Mouse (Mus musculus) neural tube, embryonic 10.5 days (tissue): ENCODE results near the gene Zfp846.

Source experiments
- DNase-seq: peaks from one replicate; pipeline ENCODE4 v3.0.0-alpha.2; 2017; ENCODE audit warnings: low spot score; ENCODE audit errors: extremely low spot score

Gene Zfp846

GRCm38 (mm10) chr9:20636790-20637189, 55.7 kb downstream of the Zfp846 start:
- DNase-seq = no peak

- DNase-seq = no peak
Measured at GRCm38 (mm10) chr9:20638552-20638951, 57.5 kb downstream of the Zfp846 start.

DNA sequence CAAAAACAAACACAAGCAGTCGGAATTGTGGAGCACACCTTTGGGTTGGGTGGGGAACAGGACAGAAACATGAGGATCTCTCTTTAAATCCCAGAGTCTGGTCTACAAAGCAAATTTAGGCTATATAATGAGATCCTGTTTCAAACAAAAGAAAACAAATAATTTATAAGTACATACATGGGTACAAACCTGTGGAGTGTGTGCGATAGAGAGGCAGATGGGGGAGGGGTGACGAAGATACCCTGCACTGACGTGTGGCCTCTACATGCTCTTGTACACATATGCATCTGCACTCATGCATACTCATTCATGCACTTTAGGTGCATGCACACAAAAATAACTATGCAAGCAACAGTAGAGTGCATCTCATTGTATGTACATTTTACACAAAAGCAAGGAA, 58.4 kb downstream of the Zfp846 start:
- DNase-seq = no peak

GRCm38 (mm10) chr9:20641501-20641900, 60.4 kb downstream of the Zfp846 start:
- no peak for DNase-seq

- peak; percentile 94 for DNase-seq
Measured at GRCm38 (mm10) chr9:20642101-20642895, 61.2 kb downstream of the Zfp846 start, which contains the start of gene Ubl5. Gene Ubl5 (plus strand): TSS chr9:20642878.

- peak; percentile 80 for DNase-seq
Measured at GRCm38 (mm10) chr9:20642896-20643466, 61.9 kb downstream of the Zfp846 start.

- DNase-seq = no peak
Measured at GRCm38 (mm10) chr9:20643781-20644180, 62.7 kb downstream of the Zfp846 start.

DNA sequence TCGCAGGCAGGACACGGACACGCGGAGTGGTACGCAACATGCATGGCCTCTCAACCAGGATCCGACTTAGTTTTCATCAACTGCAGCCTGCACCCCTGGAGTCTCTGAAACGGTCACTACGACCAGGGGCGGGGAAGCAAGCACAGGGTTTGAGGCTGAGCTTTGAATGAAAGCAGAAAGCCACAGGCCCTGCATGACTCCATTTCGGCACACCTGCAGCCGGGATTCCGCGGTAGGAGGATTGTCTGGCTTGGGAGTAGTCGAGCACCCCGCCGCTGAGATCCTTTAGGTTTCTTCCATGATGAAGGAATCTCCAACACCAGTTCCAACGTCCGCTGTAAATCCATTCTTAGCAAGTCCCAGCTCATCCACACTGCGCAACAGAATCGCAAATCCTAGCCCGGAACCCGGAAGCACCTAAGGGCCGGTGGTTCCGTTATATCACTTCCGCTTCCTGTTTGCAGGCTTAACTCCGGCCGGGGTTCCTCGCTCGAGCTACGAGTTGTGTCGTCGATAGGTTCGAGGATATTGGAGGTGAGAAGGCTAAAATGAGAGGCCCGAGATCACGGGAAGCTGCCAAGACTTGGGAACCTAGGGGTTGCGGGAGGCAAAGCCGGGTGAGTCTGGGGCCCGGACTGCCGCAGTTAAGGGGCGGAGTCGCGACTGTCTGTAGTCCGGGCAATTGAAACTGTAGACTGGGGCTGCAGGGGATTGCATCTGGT, 63.4 kb downstream of the Zfp846 start, which contains the start of gene Fbxl12:
Fbxl12 (minus strand) TSS at position 408 of the 722 bp plus-strand sequence.
- DNase-seq = peak; percentile 85

- DNase-seq = no peak
Measured at GRCm38 (mm10) chr9:20645121-20645520, 64.0 kb downstream of the Zfp846 start.

DNA sequence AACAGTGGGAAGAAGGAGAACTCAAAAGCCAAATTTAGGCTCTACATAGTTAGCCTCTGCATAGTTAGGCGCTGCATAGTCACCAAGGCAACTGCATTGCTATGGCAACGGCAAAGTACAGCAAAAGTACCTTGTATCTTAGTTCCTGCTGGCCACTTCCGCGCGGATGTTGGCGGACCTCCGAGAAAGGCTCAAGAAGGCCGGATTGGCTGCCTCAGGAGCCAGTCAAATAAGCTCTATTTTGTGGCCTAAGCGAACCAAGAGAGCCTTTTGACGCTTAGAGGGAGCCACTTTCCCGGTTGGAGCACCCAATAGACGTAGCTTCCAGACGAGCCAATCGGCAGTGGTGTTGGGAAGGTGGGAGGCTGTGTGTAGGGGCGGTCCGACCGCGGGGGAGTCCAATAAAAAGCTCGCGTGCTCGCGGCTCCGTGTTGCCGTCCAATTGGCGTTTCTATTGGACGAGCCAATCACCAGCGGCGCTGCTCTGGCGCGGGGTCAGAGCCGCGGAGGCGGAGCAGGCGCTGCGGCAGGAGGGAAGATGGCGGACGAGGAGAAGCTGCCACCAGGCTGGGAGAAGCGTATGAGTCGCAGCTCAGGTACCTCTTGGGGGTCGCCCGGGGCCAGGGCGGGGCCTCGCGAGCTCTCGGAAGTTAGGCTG, 70.6 kb downstream of the Zfp846 start, which contains the start of gene Pin1:
Pin1 (plus strand) TSS at position 494 of the 658 bp plus-strand sequence.
- DNase-seq = peak; percentile 94

DNA sequence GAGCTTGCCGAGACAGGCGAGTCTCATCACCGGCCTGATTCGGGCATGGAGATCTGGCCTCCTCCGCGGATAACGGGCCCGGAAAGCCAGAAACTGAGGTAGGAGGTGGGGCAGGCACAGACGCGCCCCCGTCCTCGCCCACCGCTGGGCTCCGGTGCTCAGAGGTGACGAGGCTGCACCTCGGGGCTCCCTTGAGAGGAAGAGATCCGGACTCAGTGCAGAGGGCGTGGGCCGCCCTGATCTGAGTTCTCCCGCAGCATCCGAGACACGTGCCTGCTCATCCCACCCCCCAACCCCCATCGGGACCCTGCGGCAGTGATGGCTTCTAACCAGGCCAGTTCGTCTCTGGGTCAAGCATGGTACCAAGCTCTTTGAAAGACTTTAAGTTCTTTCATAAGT, 71.2 kb downstream of the Zfp846 start:
- no peak for DNase-seq

DNA sequence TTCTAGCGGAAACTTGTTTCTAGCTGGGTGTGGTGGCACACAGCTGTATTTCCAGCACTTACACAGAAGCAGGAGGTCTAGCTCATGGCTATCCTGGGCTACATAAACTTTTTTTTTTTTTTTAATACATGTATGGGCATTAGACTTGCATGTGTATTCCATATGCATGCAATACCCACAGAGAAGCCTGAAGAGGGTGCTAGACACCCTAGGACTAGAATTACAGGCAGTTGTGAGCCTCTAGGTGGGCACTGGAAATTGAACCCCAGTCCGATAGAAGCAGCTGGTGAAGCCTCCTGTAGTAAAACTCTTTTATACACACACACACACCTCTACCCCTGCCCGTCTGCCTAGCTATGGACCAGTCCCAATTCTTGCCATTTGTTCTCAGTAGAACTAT, 72.8 kb downstream of the Zfp846 start:
- DNase-seq = no peak
